Mouse (Mus musculus) cortical plate, adult 2 months (tissue): ENCODE measurements around the gene B4galnt3.

Source experiments
- CTCF ChIP-seq: fragments of 200-500 bp; IDR thresholded peaks from 2 replicates; pipeline ENCODE4 v1.5.1; 2011; ENCODE audit warnings: mild to moderate bottlenecking, control low read depth, low read length; ENCODE audit not compliant: insufficient read depth; ENCODE audit errors: extremely low read depth
- POLR2A ChIP-seq: fragments of 200-500 bp; IDR thresholded peaks from 2 replicates; pipeline ENCODE4 v1.6.1; 2011; ENCODE audit warnings: mild to moderate bottlenecking, low read length, control low read depth; ENCODE audit not compliant: insufficient read depth; ENCODE audit errors: extremely low read depth

GRCm38 (mm10) chr6:120157479-120157878 is 136.9 kb downstream of the B4galnt3 start:
- TF ChIP-seq CTCF = no peak
- TF ChIP-seq POLR2A = no peak
